Mouse (Mus musculus) olfactory bulb, adult 2 months (tissue): ENCODE results near the gene Olfr734. TPM values are rescaled to one million over a fixed set of nuclear protein-coding genes. Genes with fewer than 3 reads are reported as not detected.

Experiments used
- H3K27ac ChIP-seq: fragments of 200-500 bp; 2 replicates; pipeline ENCODE4 v1.5.1; 2012; ENCODE audit warnings: low read depth, low read length; ENCODE audit not compliant: insufficient read depth
- H3K4me1 ChIP-seq: fragments of 200-500 bp; 2 replicates; pipeline ENCODE4 v1.6.1; 2012; ENCODE audit warnings: low read length; ENCODE audit not compliant: control insufficient read depth, insufficient read depth
- H3K4me3 ChIP-seq: fragments of 200-500 bp; 2 replicates; pipeline ENCODE4 v1.5.1; 2012; ENCODE audit warnings: mild to moderate bottlenecking, low read depth, low read length, moderate library complexity; ENCODE audit not compliant: insufficient read depth
- CTCF ChIP-seq: fragments of 200-500 bp; IDR thresholded peaks from 2 replicates; pipeline ENCODE4 v1.5.1; 2012; ENCODE audit warnings: low read depth, mild to moderate bottlenecking, low read length, moderate library complexity; ENCODE audit not compliant: insufficient read depth
- POLR2A ChIP-seq: fragments of 200-500 bp; IDR thresholded peaks from 2 replicates; pipeline ENCODE4 v1.6.1; 2012; ENCODE audit warnings: mild to moderate bottlenecking, low read depth, low read length, moderate library complexity; ENCODE audit not compliant: insufficient read depth
- WGBS: fragments of 180-500 bp; shearing (Covaris S2); methylation state at CpG from one replicate; pipeline ENCODE4 v1.1.7; 2018; 5-methylcytosine and 5-hydroxymethylcytosine counted together
- polyA plus RNA-seq: library from polyadenylated mRNA; stranded (reverse); fragments of >200 nt; gene quantifications from 2 replicates; pipeline ENCODE4 v1.2.4, GENCODE M21; 2012; ENCODE audit warnings: low replicate concordance; ENCODE audit not compliant: missing spikeins, insufficient read depth, insufficient read length

The Olfr734 gene
- polyA plus RNA-seq: not detected in 2 replicates

- WGBS: 53% methylated on average over 1 of the region's 1 CpGs
- no peak for TF ChIP-seq POLR2A
- Histone ChIP-seq H3K4me3 (no peak within 1 kb of the TSS), H3K27ac (no peak within 1 kb of the TSS), H3K4me1 (no peaks in the 10 kb centered on the region)
Observed at GRCm38 (mm10) chr14:50326661-50327060, at the start of gene Olfr734. Gene Olfr734, minus strand, starts transcription at chr14:50326761.

- WGBS: 81% methylated on average over 2 of the region's 2 CpGs
- Histone ChIP-seq H3K27ac (no peak overlapping the region), H3K4me1 (no peaks in the 10 kb centered on the region), H3K4me3 (no peak overlapping the region)
- TF ChIP-seq POLR2A: no peak
- TF ChIP-seq CTCF: no peak
Observed at GRCm38 (mm10) chr14:50363561-50363960, 37.0 kb upstream of the Olfr734 start.

- no peak for TF ChIP-seq POLR2A
- 82% methylated on average over 3 of the region's 3 CpGs for WGBS
- no peaks in the 10 kb centered on the region for H3K4me1 ChIP-seq
Observed at GRCm38 (mm10) chr14:50360480-50360879, 33.9 kb upstream of the Olfr734 start.

GRCm38 (mm10) chr14:50357593-50357992 is 31.0 kb upstream of the Olfr734 start, which contains the start of gene Tlr11:
Gene Tlr11, plus strand, starts transcription at chr14:50357914.
- 81% methylated on average over 2 of the region's 2 CpGs for WGBS
- H3K27ac ChIP-seq: no peak within 1 kb of the TSS
- H3K4me1 ChIP-seq: no peaks in the 10 kb centered on the region
- H3K4me3 ChIP-seq: no peak within 1 kb of the TSS
- TF ChIP-seq CTCF (no peak), POLR2A (no peak)

More at GRCm38 (mm10) chr14:50360480-50360879, 33.9 kb upstream of the Olfr734 start:
- Histone ChIP-seq H3K27ac (no peak overlapping the region), H3K4me3 (no peak overlapping the region)

- WGBS: 87% methylated on average over 2 of the region's 2 CpGs
- no peak overlapping the region for H3K27ac ChIP-seq
- H3K4me3 ChIP-seq: no peak overlapping the region
- no peaks in the 10 kb centered on the region for H3K4me1 ChIP-seq
- TF ChIP-seq CTCF (no peak), POLR2A (no peak)
Observed at GRCm38 (mm10) chr14:50356725-50357124, 30.2 kb upstream of the Olfr734 start.

- Histone ChIP-seq H3K27ac (no peak overlapping the region), H3K4me1 (no peaks in the 10 kb centered on the region), H3K4me3 (no peak overlapping the region)
- WGBS: 41% methylated on average over 3 of the region's 3 CpGs
- TF ChIP-seq POLR2A (no peak), CTCF (no peak)
Observed at GRCm38 (mm10) chr14:50352438-50352837, 25.9 kb upstream of the Olfr734 start.

- Histone ChIP-seq H3K4me1 (no peaks in the 10 kb centered on the region), H3K4me3 (no peak within 1 kb of the TSS), H3K27ac (no peak within 1 kb of the TSS)
- WGBS: 86% methylated on average over 2 of the region's 2 CpGs
- no peak for TF ChIP-seq POLR2A
- no peak for TF ChIP-seq CTCF
Observed at GRCm38 (mm10) chr14:50348796-50349195, 22.2 kb upstream of the Olfr734 start, which contains the start of gene Olfr735. Gene Olfr735, minus strand, starts transcription at chr14:50348872.

- no peak for TF ChIP-seq POLR2A
- TF ChIP-seq CTCF: no peak
- Histone ChIP-seq H3K4me1 (no peaks in the 10 kb centered on the region), H3K27ac (no peak within 1 kb of the TSS)
Observed at GRCm38 (mm10) chr14:50301422-50301821, 25.1 kb downstream of the Olfr734 start, which contains the start of gene Olfr733. Gene Olfr733, minus strand, starts transcription at chr14:50301522.

GRCm38 (mm10) chr14:50284106-50284505 is 42.5 kb downstream of the Olfr734 start, which contains the start of gene Olfr732:
Gene Olfr732, minus strand, starts transcription at chr14:50284206.
- Histone ChIP-seq H3K27ac (no peak within 1 kb of the TSS), H3K4me1 (no peaks in the 10 kb centered on the region), H3K4me3 (no peak within 1 kb of the TSS)
- WGBS: 94% methylated on average over 1 of the region's 1 CpGs
- no peak for TF ChIP-seq CTCF
- TF ChIP-seq POLR2A: no peak

More at GRCm38 (mm10) chr14:50301422-50301821, 25.1 kb downstream of the Olfr734 start, which contains the start of gene Olfr733:
- no peak within 1 kb of the TSS for H3K4me3 ChIP-seq

Other genes with a start within 250 kb of the Olfr734 start
- gene Olfr726, start 235.8 kb downstream of the Olfr734 start, polyA plus RNA-seq: not detected in 2 replicates
- gene Olfr727, start 203.6 kb downstream of the Olfr734 start, polyA plus RNA-seq: not detected in 2 replicates
- not detected in 2 replicates for gene Olfr728, start 184.1 kb downstream of the Olfr734 start, polyA plus RNA-seq
- not detected in 2 replicates for gene Olfr729, start 173.9 kb downstream of the Olfr734 start, polyA plus RNA-seq
- not detected in 2 replicates for gene Olfr730, start 138.6 kb downstream of the Olfr734 start, polyA plus RNA-seq
- gene Olfr731, start 84.9 kb downstream of the Olfr734 start, polyA plus RNA-seq: not detected in 2 replicates
- not detected in 2 replicates for gene Olfr732, start 42.6 kb downstream of the Olfr734 start, polyA plus RNA-seq
- gene Olfr733, start 25.2 kb downstream of the Olfr734 start, polyA plus RNA-seq: not detected in 2 replicates
- gene Olfr735, start 22.1 kb upstream of the Olfr734 start, polyA plus RNA-seq: not detected in 2 replicates
- gene Tlr11, start 31.2 kb upstream of the Olfr734 start, polyA plus RNA-seq: not detected in 2 replicates
- not detected in 2 replicates for gene Olfr736, start 54.4 kb upstream of the Olfr734 start, polyA plus RNA-seq
- gene Olfr738, start 80.8 kb upstream of the Olfr734 start, polyA plus RNA-seq: not detected in 2 replicates
- gene Olfr739, start 91.9 kb upstream of the Olfr734 start, polyA plus RNA-seq: not detected in 2 replicates
- not detected in 2 replicates for gene Olfr740, start 118.8 kb upstream of the Olfr734 start, polyA plus RNA-seq
- not detected in 2 replicates for gene Olfr741, start 146.0 kb upstream of the Olfr734 start, polyA plus RNA-seq
- gene Olfr742, start 176.8 kb upstream of the Olfr734 start, polyA plus RNA-seq: not detected in 2 replicates
- gene Olfr743, start 195.1 kb upstream of the Olfr734 start, polyA plus RNA-seq: not detected in 2 replicates